In genomic region chr6:84630276-84630675, GRCm38 (mm10) we compare ENCODE assay signal across 14 mouse cellular contexts. TPM values are rescaled to one million over a fixed set of nuclear protein-coding genes. Genes with fewer than 3 reads are reported as not detected.
A peak's percentile ranks its signal among the peaks of the same experiment; 100 is the strongest.
DNase-seq lines count a peak whose midpoint lies in the region; ATAC-seq and TF ChIP-seq lines count a peak whose summit lies in the region.
"Had no signal": no experiment of that assay in that cellular context is flagged by ENCODE, and none has a peak within 500 bp of the region (broad histone marks: within the 10 kb centered on the region; RNA-seq: fewer than 3 reads in every experiment).

No protein-coding gene starts in this region.

- H3K27me3 ChIP-seq in liver, embryonic 12.5 days (replicated peaks): no peaks in the 10 kb centered on the region
- H3K27me3 ChIP-seq in liver, embryonic 11.5 days (replicated peaks; ENCODE audit: control insufficient read depth, insufficient read depth, low read length): no peaks in the 10 kb centered on the region
- H3K27me3 ChIP-seq in stomach, postnatal 0 days (ENCODE audit: control insufficient read depth, insufficient read depth, low read length): no peaks in the 10 kb centered on the region
- H3K27me3 ChIP-seq: hindbrain, embryonic 13.5 days; limb, embryonic 15.5 days; neural tube, embryonic 13.5 days had no signal

- DNase-seq in adrenal gland, adult (ENCODE audit: inconsistent age in 2 of 2, low spot score in 1 of 2): peak; percentile 32 to 71
- no peak for DNase-seq in adrenal gland, postnatal 4 days (ENCODE audit: low spot score in 2 of 2)
- peak; percentile 9 for DNase-seq in liver
- DNase-seq in liver, embryonic 11.5 days (ENCODE audit: low spot score): no peak
- no peak for DNase-seq in stomach, postnatal 0 days (ENCODE audit: low spot score)
- no peak for DNase-seq in frontal cortex, postnatal 36 days (ENCODE audit: low spot score in 2 of 2)
- no peak for DNase-seq in spleen, postnatal 4 days (ENCODE audit: low spot score in 2 of 2)
- DNase-seq: cerebellum, postnatal 36 days; gastrocnemius, postnatal 14 days; midbrain, embryonic 14.5 days had no signal

- peaks cover 10% of the 10 kb centered on the region; the same call in 1 of the 2 replicates for H3K4me1 ChIP-seq in liver, embryonic 12.5 days
- H3K4me1 ChIP-seq in liver, embryonic 11.5 days (replicated peaks; ENCODE audit: control insufficient read depth, insufficient read depth, low read length): peaks cover 6% of the 10 kb centered on the region; the same call in 1 of the 2 replicates
- H3K4me1 ChIP-seq in stomach, postnatal 0 days (replicated peaks; ENCODE audit: control insufficient read depth, insufficient read depth): no peaks in the 10 kb centered on the region
- H3K4me1 ChIP-seq: hindbrain, embryonic 13.5 days; limb, embryonic 15.5 days; neural tube, embryonic 13.5 days had no signal

- no peaks in the 10 kb centered on the region for H3K36me3 ChIP-seq in liver, embryonic 12.5 days
- H3K36me3 ChIP-seq in liver, embryonic 11.5 days (ENCODE audit: control insufficient read depth, insufficient read depth, low read length): no peaks in the 10 kb centered on the region
- no peaks in the 10 kb centered on the region for H3K36me3 ChIP-seq in stomach, postnatal 0 days (ENCODE audit: control insufficient read depth, insufficient read depth, low read length)
- H3K36me3 ChIP-seq: hindbrain, embryonic 13.5 days; limb, embryonic 15.5 days; neural tube, embryonic 13.5 days had no signal

- no peak overlapping the region for H3K27ac ChIP-seq in liver, embryonic 12.5 days
- no peak overlapping the region for H3K27ac ChIP-seq in liver, embryonic 11.5 days (ENCODE audit: low read depth, low read length)
- H3K27ac ChIP-seq in stomach, postnatal 0 days (replicated peaks): no peak overlapping the region
- H3K27ac ChIP-seq: hindbrain, embryonic 13.5 days; limb, embryonic 15.5 days; neural tube, embryonic 13.5 days had no signal

- no peak overlapping the region for H3K4me2 ChIP-seq in liver, embryonic 12.5 days
- no peak overlapping the region for H3K4me2 ChIP-seq in liver, embryonic 11.5 days
- no peak overlapping the region for H3K4me2 ChIP-seq in stomach, postnatal 0 days (replicated peaks; ENCODE audit: low read depth)
- H3K4me2 ChIP-seq: hindbrain, embryonic 13.5 days; limb, embryonic 15.5 days; neural tube, embryonic 13.5 days had no signal

- WGBS in liver, embryonic 12.5 days (ENCODE audit: insufficient replicate concordance): 26% methylated on average over 1 of the region's 1 CpGs
- WGBS in liver, embryonic 11.5 days: 26% methylated on average over 1 of the region's 1 CpGs
- 12% methylated on average over 1 of the region's 1 CpGs for WGBS in stomach, postnatal 0 days

- no peak overlapping the region for H3K9ac ChIP-seq in liver, embryonic 12.5 days
- H3K9ac ChIP-seq in liver, embryonic 11.5 days (ENCODE audit: low read depth, low read length): no peak overlapping the region
- no peak overlapping the region for H3K9ac ChIP-seq in stomach, postnatal 0 days (ENCODE audit: low read length)
- H3K9ac ChIP-seq: hindbrain, embryonic 13.5 days; limb, embryonic 15.5 days; neural tube, embryonic 13.5 days had no signal

- H3K4me3 ChIP-seq in liver, embryonic 12.5 days: no peak overlapping the region
- no peak overlapping the region for H3K4me3 ChIP-seq in liver, embryonic 11.5 days (ENCODE audit: low read depth, low read length)
- no peak overlapping the region for H3K4me3 ChIP-seq in stomach, postnatal 0 days (ENCODE audit: low read depth, low read length)
- H3K4me3 ChIP-seq: hindbrain, embryonic 13.5 days; limb, embryonic 15.5 days; neural tube, embryonic 13.5 days had no signal

- TF ChIP-seq EP300 in stomach, postnatal 0 days (optimal IDR thresholded peaks at IDR 0.05): no peak

- no peaks in the 10 kb centered on the region for H3K9me3 ChIP-seq in liver, embryonic 12.5 days (replicated peaks)
- no peaks in the 10 kb centered on the region for H3K9me3 ChIP-seq in liver, embryonic 11.5 days (ENCODE audit: control insufficient read depth, low read length)
- H3K9me3 ChIP-seq in stomach, postnatal 0 days (ENCODE audit: control insufficient read depth, low read length): no peaks in the 10 kb centered on the region
- H3K9me3 ChIP-seq: limb, embryonic 15.5 days; neural tube, embryonic 13.5 days had no signal

- no peak for TF ChIP-seq CTCF in stomach, postnatal 0 days (IDR thresholded peaks at IDR 0.05; ENCODE audit: low read depth)

- no peak; the same call in 1 of the 2 replicates for ATAC-seq in liver, embryonic 12.5 days
- peak; percentile 31; the same call in 1 of the 2 replicates for ATAC-seq in liver, embryonic 11.5 days (replicated peaks; ENCODE audit: low FRiP score)
- peak; percentile 32; the same call in 1 of the 2 replicates for ATAC-seq in stomach, postnatal 0 days (ENCODE audit: low FRiP score, low TSS enrichment)

RNA-seq across cellular contexts. Expression of gene Cyp26b1, which starts 36.6 kb away (rescaled TPM):
- total RNA-seq in adrenal gland, postnatal 4 days (2021): 10 to 100 TPM; 18.7 to 21.0 TPM
- 0.23 and 0.25 TPM in 2 replicates for polyA plus RNA-seq in liver, embryonic 12.5 days (2016; fragmentation: Nextera tagmentation; extraction: Ambion mirVana)
- polyA plus RNA-seq in liver, embryonic 11.5 days (2014; fragmentation: Nextera tagmentation; extraction: Ambion mirVana): 0.75 and 1.0 TPM in 2 replicates
- 5.8 and 6.4 TPM in 2 replicates for polyA plus RNA-seq in stomach, postnatal 0 days (2015; fragmentation: Nextera tagmentation; extraction: Ambion mirVana)

Comparison
In these comparisons a context has a peak if more than half of its experiments do, and no peak if none do; other contexts are left out.
1. DNase-seq: peak in adrenal gland, adult (2 of 2) and liver (single experiment); none in adrenal gland, postnatal 4 days (0 of 2), liver, embryonic 11.5 days (single experiment), stomach, postnatal 0 days (single experiment), frontal cortex, postnatal 36 days (0 of 2) and spleen, postnatal 4 days (0 of 2).